Mouse (Mus musculus) forebrain, embryonic 15.5 days (tissue): ENCODE data around the gene Top2b. TPM values are rescaled to one million over a fixed set of nuclear protein-coding genes. Genes with fewer than 3 reads are reported as not detected.

Experiments used
- ATAC-seq: fragments of 200-750 bp; cut with Nextera tagmentation; replicated peaks from 2 replicates; pipeline ENCODE4 v1.8.0; 2017; ENCODE audit warnings: mild to moderate bottlenecking, moderate TSS enrichment, moderate library complexity
- H3K27ac ChIP-seq: fragments of 300-500 bp; sonication (generic); replicated peaks from 2 replicates; pipeline ENCODE4 v1.5.1; 2015; ENCODE audit warnings: mild to moderate bottlenecking, inconsistent platforms
- H3K27me3 ChIP-seq: fragments of 300-500 bp; sonication (generic); 2 replicates; pipeline ENCODE4 v1.6.1; 2015; ENCODE audit warnings: inconsistent platforms
- H3K36me3 ChIP-seq: fragments of 300-500 bp; sonication (generic); 2 replicates; pipeline ENCODE4 v1.6.1; 2015; ENCODE audit warnings: mild to moderate bottlenecking, inconsistent platforms
- H3K4me1 ChIP-seq: fragments of 300-500 bp; sonication (generic); 2 replicates; pipeline ENCODE4 v1.6.1; 2015; ENCODE audit warnings: inconsistent platforms
- H3K4me2 ChIP-seq: fragments of 300-500 bp; sonication (generic); replicated peaks from 2 replicates; pipeline ENCODE4 v1.6.1; 2015; ENCODE audit warnings: mild to moderate bottlenecking, inconsistent platforms
- H3K4me3 ChIP-seq: fragments of 300-500 bp; sonication (generic); 2 replicates; pipeline ENCODE4 v1.5.1; 2015; ENCODE audit warnings: mild to moderate bottlenecking, inconsistent platforms
- H3K9ac ChIP-seq: fragments of 300-500 bp; sonication (generic); replicated peaks from 2 replicates; pipeline ENCODE4 v1.6.1; 2015; ENCODE audit warnings: mild to moderate bottlenecking, inconsistent platforms
- H3K9me3 ChIP-seq: fragments of 300-500 bp; sonication (generic); 2 replicates; pipeline ENCODE4 v1.6.1; 2016; ENCODE audit warnings: inconsistent platforms
- WGBS: fragments of 180-500 bp; shearing (Covaris S2); methylation state at CpG from one replicate; pipeline ENCODE4 v1.1.7; 2015; ENCODE audit warnings: mixed read lengths; 5-methylcytosine and 5-hydroxymethylcytosine counted together
- polyA plus RNA-seq: library from polyadenylated mRNA; unstranded; fragments of >200 nt; fragmentation: Nextera tagmentation; extraction: Ambion mirVana; gene quantifications from 2 replicates; pipeline ENCODE4 v1.2.1, GENCODE M21; 2015

The Top2b gene
- polyA plus RNA-seq, 1 experiment from 2014 or later = 113 TPM

DNA sequence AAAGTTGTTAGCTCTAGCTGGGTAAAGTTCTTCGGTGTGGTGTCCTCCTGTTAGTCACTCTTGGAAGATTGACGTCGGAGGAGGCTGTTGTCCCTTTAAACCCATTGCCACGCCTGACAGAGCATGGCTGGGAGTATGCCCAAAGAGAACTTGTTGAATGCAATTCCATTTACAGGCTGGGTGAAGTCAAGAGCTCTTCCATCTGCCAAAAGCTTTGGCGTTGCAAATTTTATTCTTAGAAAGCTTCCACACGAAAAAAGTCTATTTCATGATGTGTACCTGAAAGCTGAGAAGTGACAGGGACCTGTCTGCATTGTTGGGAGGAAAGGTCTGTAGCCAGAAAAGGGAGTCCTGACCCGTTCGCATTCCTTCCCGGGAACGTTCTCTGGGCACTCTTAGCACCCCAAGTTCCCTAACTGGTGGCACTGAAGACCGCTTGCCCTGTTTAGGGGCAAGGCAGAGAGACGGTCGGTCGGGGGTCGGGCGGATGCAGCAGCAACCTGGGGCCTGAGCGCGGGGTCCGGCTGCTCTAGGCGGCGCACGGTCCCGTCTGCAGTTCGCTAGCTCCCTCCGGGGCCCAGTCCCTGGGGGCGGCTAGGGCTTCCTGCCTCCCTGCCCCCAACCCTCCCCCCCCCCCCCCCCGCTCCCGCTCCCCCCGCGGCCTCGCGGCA, 683 bp upstream of the Top2b start:
- peak overlapping the region; percentile 78 for H3K4me2 ChIP-seq
- peak overlapping the region; percentile 95 for H3K9ac ChIP-seq
- peak overlapping the region; percentile 99 for H3K27ac ChIP-seq
- H3K9me3 ChIP-seq = no peaks in the 10 kb centered on the region
- no peaks in the 10 kb centered on the region for H3K27me3 ChIP-seq
- under 1% methylated on average over 26 of the region's 32 CpGs for WGBS
- peak overlapping the region; percentile 94 for H3K4me3 ChIP-seq
- no peaks in the 10 kb centered on the region for H3K36me3 ChIP-seq
- peak; percentile 83 for ATAC-seq
- peaks cover 30% of the 10 kb centered on the region for H3K4me1 ChIP-seq

DNA sequence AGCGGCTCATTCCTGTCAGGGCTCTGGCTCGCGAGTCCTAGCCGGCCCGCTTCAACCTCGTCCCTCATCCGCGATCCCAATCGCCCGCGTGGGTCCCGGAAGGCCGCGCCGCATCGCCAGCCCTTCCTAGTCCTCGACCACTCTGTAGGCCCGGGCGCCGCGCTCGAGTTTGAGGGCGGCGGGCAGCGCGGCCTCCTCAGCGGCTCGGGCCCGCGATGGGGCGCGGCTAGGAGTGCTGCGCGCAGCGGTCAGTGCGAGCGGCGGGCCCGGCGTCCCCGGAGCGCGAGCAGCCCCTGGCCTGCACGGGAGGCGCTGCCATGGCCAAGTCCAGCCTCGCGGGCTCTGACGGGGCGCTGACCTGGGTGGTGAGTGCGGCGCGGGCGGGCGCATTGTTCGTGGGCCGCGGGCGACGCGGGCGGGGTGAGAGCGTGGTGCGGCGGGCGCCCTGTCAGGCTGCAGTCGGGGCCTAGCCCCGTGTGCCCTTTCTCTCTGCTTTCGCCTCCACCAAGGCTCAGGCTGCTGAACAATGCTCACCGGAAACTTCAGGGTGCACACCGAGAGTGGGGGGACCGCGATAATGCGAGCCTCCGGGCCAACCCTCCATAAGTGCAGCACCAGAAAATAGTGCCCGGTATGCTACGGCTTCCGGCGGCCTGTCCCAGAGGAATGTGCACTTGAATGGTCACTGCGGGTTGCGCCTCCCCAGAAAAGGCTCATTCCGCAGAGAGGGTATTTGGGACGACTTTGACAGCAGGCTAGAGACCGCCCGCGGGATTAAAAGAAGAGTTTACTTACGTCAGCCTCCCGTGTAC, 589 bp downstream of the Top2b start:
- Histone ChIP-seq H3K36me3 (no peaks in the 10 kb centered on the region), H3K9ac (peak overlapping the region; percentile 95), H3K4me1 (peaks cover 33% of the 10 kb centered on the region), H3K27ac (peak overlapping the region; percentile 99), H3K4me3 (peak overlapping the region; percentile 94), H3K27me3 (no peaks in the 10 kb centered on the region), H3K9me3 (no peaks in the 10 kb centered on the region), H3K4me2 (peak overlapping the region; percentile 75)
- ATAC-seq = peak; percentile 66
- under 1% methylated on average over 87 of the region's 87 CpGs for whole genome bisulfite sequencing

DNA sequence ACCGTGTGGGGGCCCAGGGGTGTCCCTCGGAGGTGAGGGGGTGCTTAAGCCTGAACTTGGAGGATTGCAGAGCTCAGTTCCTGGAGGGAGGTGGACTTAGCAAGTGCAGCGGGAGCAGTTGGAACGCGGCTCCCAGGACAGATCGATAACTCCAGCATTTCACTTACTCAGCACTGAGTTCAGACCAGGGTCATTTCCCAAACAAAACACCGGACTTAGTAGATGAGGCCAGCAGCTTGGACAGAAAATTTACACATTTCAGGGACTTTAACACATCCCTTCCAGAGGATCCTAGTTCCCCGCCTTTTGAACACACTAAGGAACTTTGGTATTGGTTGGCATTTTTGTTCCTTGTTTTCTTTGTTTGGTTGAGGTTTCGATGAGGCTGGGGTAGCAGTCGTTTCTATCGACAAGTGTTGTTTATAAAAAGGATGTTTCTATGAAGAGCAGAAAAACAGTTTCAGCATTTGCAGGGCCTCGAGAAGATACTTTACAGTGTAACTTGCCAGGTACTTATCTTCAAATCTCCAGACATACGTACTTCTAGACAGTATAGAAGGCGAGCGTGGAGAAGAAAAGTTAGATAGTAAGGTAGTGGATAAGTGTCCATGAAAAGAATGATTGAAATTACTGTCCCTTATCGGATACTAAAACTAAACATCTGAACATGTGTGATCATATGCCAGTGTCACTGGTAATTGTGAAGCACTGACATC, 1.4 kb downstream of the Top2b start:
- Histone ChIP-seq H3K36me3 (no peaks in the 10 kb centered on the region), H3K4me2 (peak overlapping the region; percentile 75), H3K9ac (peak overlapping the region; percentile 95), H3K9me3 (no peaks in the 10 kb centered on the region), H3K4me1 (peaks cover 33% of the 10 kb centered on the region), H3K27ac (peak overlapping the region; percentile 99), H3K4me3 (peak overlapping the region; percentile 94), H3K27me3 (no peaks in the 10 kb centered on the region)
- WGBS = 14% methylated on average over 16 of the region's 16 CpGs
- ATAC-seq = no peak

DNA sequence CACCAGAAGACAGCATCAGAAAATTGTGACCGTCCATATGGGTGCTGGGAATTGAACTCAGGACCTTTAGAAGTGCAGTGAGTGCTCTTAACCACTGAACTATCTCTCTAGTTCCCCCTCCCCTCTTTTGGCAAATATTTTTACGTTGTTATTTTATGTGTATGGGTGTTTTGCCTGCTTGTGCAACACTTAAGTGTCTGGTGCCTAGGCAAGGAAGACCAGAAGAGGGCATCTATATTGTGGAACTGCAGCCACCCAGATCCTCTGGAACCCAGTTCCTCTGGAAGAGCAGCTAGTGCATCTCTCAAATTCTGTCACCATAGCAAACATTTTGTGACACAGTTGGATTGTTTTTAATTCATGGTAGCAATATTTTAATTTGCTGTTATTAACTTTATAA, 2.0 kb downstream of the Top2b start:
- H3K27me3 ChIP-seq = no peaks in the 10 kb centered on the region
- H3K4me2 ChIP-seq = peak overlapping the region; percentile 75
- no peaks in the 10 kb centered on the region for H3K36me3 ChIP-seq
- WGBS = 33% methylated on average over 2 of the region's 2 CpGs
- ATAC-seq = no peak
- peak overlapping the region; percentile 95; the same call in 1 of the 2 replicates for H3K9ac ChIP-seq
- H3K4me3 ChIP-seq = peak overlapping the region; percentile 94
- no peak overlapping the region for H3K27ac ChIP-seq
- H3K9me3 ChIP-seq = no peaks in the 10 kb centered on the region
- H3K4me1 ChIP-seq = peaks cover 35% of the 10 kb centered on the region

DNA sequence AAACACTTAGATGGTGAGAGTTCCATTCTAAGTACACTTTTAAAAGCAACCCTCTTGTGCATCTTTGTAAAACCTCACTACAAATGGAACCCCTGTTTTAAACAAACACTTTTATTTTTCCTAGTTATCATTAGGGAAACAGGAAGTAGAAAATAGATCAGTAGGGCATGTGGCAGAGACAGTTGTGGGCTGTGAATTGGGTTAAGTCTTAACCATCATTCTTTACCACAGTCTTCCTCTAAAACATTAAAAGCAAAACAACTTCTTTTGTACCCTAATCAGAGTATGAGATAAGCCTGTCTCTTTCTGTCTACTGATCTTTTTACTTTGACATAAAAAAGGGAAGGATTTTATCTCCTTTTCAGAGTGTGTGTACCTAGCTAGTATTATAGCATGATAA, 7.8 kb downstream of the Top2b start:
- no peaks in the 10 kb centered on the region for H3K27me3 ChIP-seq
- no peaks in the 10 kb centered on the region for H3K36me3 ChIP-seq
- H3K4me2 ChIP-seq = no peak overlapping the region
- H3K9me3 ChIP-seq = no peaks in the 10 kb centered on the region
- no peak overlapping the region for H3K27ac ChIP-seq
- ATAC-seq = no peak
- H3K9ac ChIP-seq = no peak overlapping the region
- H3K4me1 ChIP-seq = peaks cover 25% of the 10 kb centered on the region
- no peak overlapping the region for H3K4me3 ChIP-seq

DNA sequence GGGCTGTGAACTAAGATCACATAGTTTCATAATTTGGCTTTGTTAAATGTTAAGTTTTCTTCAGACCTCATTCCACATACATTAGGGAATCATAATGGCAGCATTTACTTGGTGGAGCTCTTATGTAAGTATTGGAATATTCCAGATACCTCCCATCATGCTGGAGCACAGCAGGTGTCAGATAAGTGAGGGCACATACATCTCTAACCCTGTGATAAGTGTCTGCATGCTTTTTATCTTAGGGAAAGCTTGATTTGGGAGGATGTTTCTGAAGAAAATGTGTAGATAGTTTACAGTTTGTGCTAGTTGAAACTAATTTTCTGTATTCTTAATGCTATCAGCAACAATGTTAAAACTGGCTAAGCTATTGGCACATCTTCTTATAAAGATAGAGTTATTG, 8.2 kb downstream of the Top2b start:
- Histone ChIP-seq H3K4me3 (no peak overlapping the region), H3K4me1 (peaks cover 22% of the 10 kb centered on the region), H3K36me3 (no peaks in the 10 kb centered on the region), H3K9ac (no peak overlapping the region), H3K27ac (no peak overlapping the region), H3K27me3 (no peaks in the 10 kb centered on the region), H3K4me2 (no peak overlapping the region), H3K9me3 (no peaks in the 10 kb centered on the region)
- no peak for ATAC-seq

DNA sequence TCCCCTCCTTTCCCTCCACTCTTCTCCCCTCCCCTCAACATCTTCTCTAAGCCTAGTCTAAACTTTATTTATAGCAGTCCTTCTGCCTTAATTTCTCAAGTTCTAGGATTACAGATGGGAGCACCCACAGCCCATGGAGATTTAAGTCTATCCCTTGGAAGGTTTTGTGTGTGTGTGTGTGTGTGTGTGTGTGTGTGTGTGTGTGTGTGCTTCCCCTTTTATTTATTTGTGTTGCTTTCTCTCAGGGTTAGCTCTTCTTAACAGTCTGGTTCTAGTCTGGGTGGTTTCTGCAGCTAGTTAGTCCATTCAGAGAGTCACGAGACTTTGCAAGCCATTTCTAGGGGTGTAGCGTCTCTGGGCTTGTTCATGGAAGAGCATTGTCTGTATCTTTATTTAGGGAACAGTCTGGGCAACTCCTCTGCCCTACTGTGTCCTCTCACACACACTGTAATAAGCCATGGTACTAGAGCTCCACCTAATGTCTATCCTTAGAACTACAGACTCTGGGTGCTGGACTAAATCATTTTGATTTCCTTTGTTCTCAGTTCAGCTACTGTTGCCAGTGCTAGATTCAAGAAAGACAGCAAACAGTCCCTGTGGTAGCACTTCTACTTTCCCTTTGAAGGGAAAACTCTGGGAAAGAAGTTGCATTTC, 15.1 kb downstream of the Top2b start:
- peak overlapping the region; percentile 29; the same call in 1 of the 2 replicates for H3K9ac ChIP-seq
- peak; percentile 95 for ATAC-seq
- 2% methylated on average over 2 of the region's 2 CpGs for WGBS

DNA sequence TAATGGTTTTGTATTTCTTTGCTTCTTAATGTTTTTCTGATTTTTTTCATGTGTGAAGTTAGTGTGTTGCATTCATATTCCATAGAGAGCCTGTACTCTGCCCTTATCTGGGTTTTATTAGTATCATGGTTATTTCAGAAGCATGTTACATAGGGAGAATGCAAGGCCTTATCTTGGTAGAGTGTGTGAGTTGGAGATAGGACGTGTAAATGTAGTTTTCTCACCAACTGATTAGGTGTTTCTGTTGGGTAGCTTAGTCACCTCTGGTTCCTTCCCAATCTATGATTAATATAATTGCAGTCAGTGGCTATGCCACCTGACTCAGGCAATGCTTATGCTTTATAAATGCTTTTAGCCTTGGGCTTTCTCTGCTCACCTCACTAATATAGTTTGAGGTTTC, 19.8 kb downstream of the Top2b start:
- Histone ChIP-seq H3K27me3 (no peaks in the 10 kb centered on the region), H3K9me3 (no peaks in the 10 kb centered on the region), H3K4me3 (no peak overlapping the region), H3K36me3 (peaks cover 3% of the 10 kb centered on the region), H3K9ac (no peak overlapping the region), H3K27ac (no peak overlapping the region), H3K4me2 (no peak overlapping the region), H3K4me1 (peaks cover 12% of the 10 kb centered on the region)
- WGBS = 80% methylated on average over 1 of the region's 1 CpGs
- ATAC-seq = no peak

More for the DNA sequence above, 15.1 kb downstream of the Top2b start:
- H3K27me3 ChIP-seq = no peaks in the 10 kb centered on the region
- H3K4me1 ChIP-seq = peaks cover 14% of the 10 kb centered on the region
- no peaks in the 10 kb centered on the region for H3K9me3 ChIP-seq
- no peak overlapping the region for H3K4me3 ChIP-seq
- H3K27ac ChIP-seq = peak overlapping the region; percentile 61
- no peak overlapping the region for H3K4me2 ChIP-seq
- no peaks in the 10 kb centered on the region for H3K36me3 ChIP-seq

DNA sequence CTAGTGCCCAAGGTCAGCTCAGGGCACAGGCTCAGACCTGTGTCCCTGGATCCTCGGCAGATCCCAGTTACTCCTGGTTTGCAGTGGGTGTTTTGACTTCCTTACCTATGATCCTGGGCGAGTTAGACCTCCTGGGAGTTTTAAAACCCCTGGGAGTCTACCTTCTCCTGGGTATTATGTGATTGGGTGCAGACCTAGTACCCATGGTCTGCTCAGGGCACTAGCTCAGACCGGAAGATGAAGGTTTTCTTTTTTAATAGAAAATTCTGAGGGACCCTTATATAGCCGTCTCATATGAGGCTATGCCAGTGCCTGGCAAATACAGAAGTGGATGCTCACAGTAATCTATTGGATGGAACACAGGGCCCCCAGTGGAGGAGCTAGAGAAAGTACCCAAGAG, 40.2 kb downstream of the Top2b start:
- no peak overlapping the region for H3K4me3 ChIP-seq
- peaks cover 50% of the 10 kb centered on the region for H3K36me3 ChIP-seq
- H3K4me1 ChIP-seq = no peaks in the 10 kb centered on the region
- 93% methylated on average over 4 of the region's 4 CpGs for WGBS
- no peak for ATAC-seq
- H3K4me2 ChIP-seq = no peak overlapping the region
- no peaks in the 10 kb centered on the region for H3K27me3 ChIP-seq
- H3K9ac ChIP-seq = no peak overlapping the region
- no peaks in the 10 kb centered on the region for H3K9me3 ChIP-seq
- no peak overlapping the region for H3K27ac ChIP-seq

DNA sequence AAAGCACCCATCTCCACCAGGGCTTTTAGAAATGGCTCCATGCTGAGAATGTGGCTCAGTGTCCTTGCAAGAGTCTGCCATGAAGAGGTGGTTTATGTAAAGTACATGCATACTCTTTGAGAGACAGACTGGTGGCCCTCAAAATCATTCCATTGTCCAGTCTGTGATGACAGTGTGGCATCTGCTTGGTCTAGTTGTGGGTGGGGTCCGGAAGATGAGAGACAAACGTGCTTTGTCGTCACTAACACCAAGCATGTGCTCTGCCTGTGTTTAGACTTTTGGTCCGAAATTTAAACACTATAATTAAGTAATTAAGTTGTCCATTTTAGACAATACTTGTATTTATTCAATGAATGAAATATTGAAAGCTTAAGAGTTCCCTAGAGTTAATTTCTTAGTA, 49.2 kb downstream of the Top2b start:
- H3K36me3 ChIP-seq = peaks cover 45% of the 10 kb centered on the region

DNA sequence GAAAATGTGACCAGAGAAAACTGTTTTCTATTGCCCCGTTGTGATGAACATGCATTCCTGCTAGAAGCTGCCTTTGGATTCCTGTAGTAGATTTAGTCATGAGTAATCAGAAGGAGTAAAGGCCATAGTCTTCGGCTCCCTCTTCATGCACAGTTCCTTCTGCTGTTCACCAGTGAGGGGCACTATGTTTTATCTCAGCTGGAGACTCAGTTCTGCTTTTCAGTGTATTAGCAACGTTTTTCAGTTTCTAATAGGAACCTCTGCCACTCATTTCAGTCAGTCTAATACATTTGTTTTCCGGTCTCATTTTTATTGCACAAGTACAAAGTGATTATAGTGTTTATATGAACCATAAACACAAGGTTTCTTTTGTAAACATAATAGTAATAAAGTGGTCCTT, 62.6 kb downstream of the Top2b start:
- Histone ChIP-seq H3K4me3 (no peak overlapping the region), H3K9me3 (no peaks in the 10 kb centered on the region), H3K4me1 (no peaks in the 10 kb centered on the region), H3K9ac (no peak overlapping the region), H3K36me3 (peaks cover 52% of the 10 kb centered on the region), H3K4me2 (no peak overlapping the region), H3K27ac (no peak overlapping the region), H3K27me3 (no peaks in the 10 kb centered on the region)
- WGBS = 76% methylated on average over 4 of the region's 4 CpGs
- ATAC-seq = no peak

More for the DNA sequence above, 49.2 kb downstream of the Top2b start:
- WGBS = 53% methylated on average over 4 of the region's 4 CpGs
- Histone ChIP-seq H3K4me2 (no peak overlapping the region), H3K4me1 (no peaks in the 10 kb centered on the region), H3K9ac (no peak overlapping the region), H3K9me3 (no peaks in the 10 kb centered on the region), H3K27me3 (no peaks in the 10 kb centered on the region), H3K27ac (no peak overlapping the region), H3K4me3 (no peak overlapping the region)
- no peak for ATAC-seq
